Mouse (Mus musculus): ENCODE results near the gene Crb2. TPM values are rescaled to one million over a fixed set of nuclear protein-coding genes. Genes with fewer than 3 reads are reported as not detected.

Crb2 gene
- polyA plus RNA-seq, 1 experiment, result 1.7 TPM

DNA sequence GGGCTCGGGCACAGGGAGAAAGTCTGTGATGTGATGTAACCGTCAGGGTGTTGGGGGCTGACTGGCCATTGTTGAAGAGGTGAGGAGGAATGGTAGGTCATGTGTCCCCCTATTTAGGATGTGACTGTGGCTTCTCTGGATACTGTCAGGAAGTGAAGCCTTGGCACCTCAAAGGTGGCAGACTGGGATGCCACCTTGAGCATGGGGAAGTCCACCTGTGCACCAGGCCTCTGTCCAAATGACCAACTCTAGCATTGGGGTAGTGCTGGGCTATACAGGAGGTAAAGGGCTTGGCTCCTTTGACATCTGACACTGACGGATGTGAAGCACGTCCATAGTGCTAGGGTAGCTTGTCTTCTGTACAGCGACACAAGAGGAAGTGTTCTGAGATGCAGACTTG, 36.4 kb downstream of the Crb2 start:
- no peak overlapping the region for H3K4me3 ChIP-seq (replicated peaks; ENCODE audit: extremely low read depth, low read depth, low read length)

DNA sequence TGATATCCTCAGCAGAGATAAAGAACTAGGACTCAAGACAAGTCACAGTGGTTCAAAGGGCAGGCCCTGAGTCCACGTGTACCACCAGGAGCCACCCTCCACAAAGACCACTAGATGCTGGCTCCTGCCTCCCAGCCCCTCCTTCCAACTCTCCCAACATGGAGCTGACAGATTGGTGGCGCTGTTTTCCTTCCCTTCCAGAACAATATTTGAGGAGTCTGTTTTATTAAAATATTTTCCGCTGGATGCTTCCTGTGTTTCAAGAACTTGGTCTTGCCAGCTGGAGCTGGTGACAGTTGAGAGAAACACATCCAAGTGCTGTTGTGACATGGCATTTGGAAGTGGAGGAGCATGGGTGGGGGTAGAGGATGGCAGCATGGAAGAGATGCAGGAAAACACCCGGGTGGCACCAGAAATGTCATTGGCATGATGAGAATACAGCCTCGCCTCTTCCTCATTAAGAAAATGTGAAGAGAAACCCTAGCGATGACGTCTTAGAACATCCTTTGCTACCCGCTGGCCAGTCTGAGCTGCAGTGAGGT, 38.8 kb downstream of the Crb2 start:
- no peak overlapping the region for H3K4me3 ChIP-seq (replicated peaks; ENCODE audit: extremely low read depth, low read depth, low read length)
- no peaks in the 10 kb centered on the region for H3K4me1 ChIP-seq (ENCODE audit: control insufficient read depth, insufficient read depth, low read length)
- no peak for DNase-seq
- TF ChIP-seq POLR2A (IDR thresholded peaks at IDR 0.05; ENCODE audit: borderline replicate concordance, extremely low read depth, low read depth, low read length), result no peak
- TF ChIP-seq CTCF (IDR thresholded peaks at IDR 0.05; ENCODE audit: insufficient read depth, low read length), result no peak
- 70% methylated on average over 8 of the region's 8 CpGs for WGBS

More for the DNA sequence above, 36.4 kb downstream of the Crb2 start:
- no peaks in the 10 kb centered on the region for H3K4me1 ChIP-seq (ENCODE audit: control insufficient read depth, insufficient read depth, low read length)
- no peak for TF ChIP-seq CTCF (IDR thresholded peaks at IDR 0.05; ENCODE audit: insufficient read depth, low read length)
- no peak for TF ChIP-seq POLR2A (IDR thresholded peaks at IDR 0.05; ENCODE audit: borderline replicate concordance, extremely low read depth, low read depth, low read length)
- DNase-seq, result no peak
- 92% methylated on average over 5 of the region's 5 CpGs for WGBS

- 14% methylated on average over 3 of the region's 3 CpGs for WGBS
- no peaks in the 10 kb centered on the region for H3K4me1 ChIP-seq (ENCODE audit: control insufficient read depth, insufficient read depth, low read length)
- peak; percentile 69 for DNase-seq
- TF ChIP-seq CTCF (IDR thresholded peaks at IDR 0.05; ENCODE audit: insufficient read depth, low read length) (peak; percentile 97), POLR2A (IDR thresholded peaks at IDR 0.05; ENCODE audit: borderline replicate concordance, extremely low read depth, low read depth, low read length) (no peak)
- no peak overlapping the region for H3K4me3 ChIP-seq (replicated peaks; ENCODE audit: extremely low read depth, low read depth, low read length)
Observed at GRCm38 (mm10) chr2:37815676-37816075, 39.6 kb downstream of the Crb2 start.

DNA sequence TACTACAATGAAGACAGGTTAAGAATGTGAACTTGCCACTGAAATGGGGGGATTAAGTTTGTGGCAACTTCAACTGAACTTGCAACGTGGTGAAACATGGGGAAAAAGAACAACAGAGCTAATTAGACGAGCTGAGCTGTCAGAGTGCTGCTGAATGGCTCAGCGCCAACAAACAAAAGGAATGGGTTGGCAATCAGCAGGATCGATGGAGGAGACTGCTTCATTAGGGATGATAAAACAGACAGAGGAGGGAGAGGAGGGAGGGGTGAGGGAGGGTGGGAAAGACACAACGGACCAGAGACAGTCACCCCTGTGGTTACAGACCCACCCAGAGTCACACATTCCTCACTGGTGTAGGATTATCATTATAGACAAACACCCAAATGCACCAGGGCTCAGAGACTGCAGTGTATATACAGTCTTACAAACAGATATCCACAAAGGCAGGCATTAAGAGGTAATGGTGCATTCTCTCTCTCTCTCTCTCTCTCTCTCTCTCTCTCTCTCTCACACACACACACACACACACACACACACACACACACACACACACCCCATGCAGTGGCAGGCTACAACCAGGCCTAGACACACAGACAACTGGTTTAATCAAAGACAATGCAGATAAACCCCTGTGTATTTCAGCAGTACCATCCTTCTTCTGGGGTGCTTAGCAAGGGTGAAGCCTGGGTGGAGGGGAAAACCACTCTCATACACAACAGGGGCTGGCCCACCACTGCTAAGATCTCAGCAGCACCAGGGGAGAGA, 42.9 kb downstream of the Crb2 start:
- Histone ChIP-seq H3K4me3 (replicated peaks; ENCODE audit: extremely low read depth, low read depth, low read length) (no peak overlapping the region), H3K4me1 (ENCODE audit: control insufficient read depth, insufficient read depth, low read length) (no peaks in the 10 kb centered on the region)
- DNase-seq, result no peak
- 41% methylated on average over 5 of the region's 5 CpGs for WGBS
- TF ChIP-seq POLR2A (IDR thresholded peaks at IDR 0.05; ENCODE audit: borderline replicate concordance, extremely low read depth, low read depth, low read length) (no peak), CTCF (IDR thresholded peaks at IDR 0.05; ENCODE audit: insufficient read depth, low read length) (no peak)

DNA sequence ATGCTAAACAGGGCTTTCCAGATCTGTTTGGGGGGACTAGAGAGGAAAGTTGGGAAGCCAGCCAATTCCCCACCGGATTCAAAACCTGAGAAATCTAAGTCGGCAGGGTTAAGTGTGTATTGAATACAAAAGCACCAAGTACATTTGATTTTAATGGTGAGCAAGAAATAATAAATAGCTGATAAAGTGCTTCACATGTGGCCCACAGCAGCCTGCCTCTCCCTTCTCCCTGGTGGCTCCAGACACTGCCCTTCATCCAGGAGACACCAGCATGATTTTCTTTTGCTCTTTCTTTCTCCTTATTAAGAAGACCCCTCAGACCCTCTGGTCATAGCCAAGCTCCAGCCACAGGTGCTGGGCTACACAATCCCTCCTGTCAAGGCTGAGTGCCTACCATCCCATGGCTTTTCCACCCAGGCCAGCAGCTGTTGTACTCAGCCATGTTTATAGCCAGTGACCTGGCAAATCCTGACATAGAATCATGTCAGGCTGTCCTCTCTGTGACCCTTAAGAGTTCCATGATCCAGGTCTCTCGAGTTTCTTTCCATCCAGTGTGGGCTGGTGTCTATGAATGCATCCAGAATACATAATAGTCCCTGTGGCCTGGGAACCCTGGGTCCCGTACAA, 43.6 kb downstream of the Crb2 start:
- no peak for TF ChIP-seq CTCF (IDR thresholded peaks at IDR 0.05; ENCODE audit: insufficient read depth, low read length)
- no peak for TF ChIP-seq POLR2A (IDR thresholded peaks at IDR 0.05; ENCODE audit: borderline replicate concordance, extremely low read depth, low read depth, low read length)
- WGBS, result 74% methylated on average over 4 of the region's 4 CpGs
- Histone ChIP-seq H3K4me3 (replicated peaks; ENCODE audit: extremely low read depth, low read depth, low read length) (no peak overlapping the region), H3K4me1 (ENCODE audit: control insufficient read depth, insufficient read depth, low read length) (no peaks in the 10 kb centered on the region)
- DNase-seq, result no peak

DNA sequence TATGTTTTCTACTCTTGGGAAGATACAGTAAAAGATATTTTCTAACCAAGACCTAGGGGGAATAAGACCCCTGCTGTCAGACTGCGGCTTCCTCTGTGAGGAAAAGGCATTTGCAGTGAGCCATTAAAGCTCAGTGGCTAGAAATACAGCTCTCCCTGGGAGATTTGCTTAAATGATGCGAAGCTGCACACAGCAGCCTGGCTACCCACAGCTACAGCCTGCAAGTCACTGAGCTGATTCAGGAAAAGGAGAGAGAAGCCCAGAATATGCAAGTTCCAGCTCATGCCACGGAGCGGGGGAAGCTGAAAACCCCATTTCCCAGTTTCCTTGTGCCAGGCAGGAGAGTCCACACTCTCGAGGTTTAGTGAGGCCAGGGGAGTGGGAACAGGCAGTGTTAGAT, 46.1 kb downstream of the Crb2 start:
- no peak for DNase-seq
- 85% methylated on average over 5 of the region's 5 CpGs for WGBS
- TF ChIP-seq CTCF (IDR thresholded peaks at IDR 0.05; ENCODE audit: insufficient read depth, low read length), result no peak
- H3K4me1 ChIP-seq (ENCODE audit: control insufficient read depth, insufficient read depth, low read length), result no peaks in the 10 kb centered on the region
- no peak overlapping the region for H3K4me3 ChIP-seq (replicated peaks; ENCODE audit: extremely low read depth, low read depth, low read length)

GRCm38 (mm10) chr2:37823826-37824225, 47.8 kb downstream of the Crb2 start:
- no peak for TF ChIP-seq POLR2A (IDR thresholded peaks at IDR 0.05; ENCODE audit: borderline replicate concordance, extremely low read depth, low read depth, low read length)
- TF ChIP-seq CTCF (IDR thresholded peaks at IDR 0.05; ENCODE audit: insufficient read depth, low read length), result no peak
- no peak for DNase-seq
- Histone ChIP-seq H3K4me3 (replicated peaks; ENCODE audit: extremely low read depth, low read depth, low read length) (no peak overlapping the region), H3K4me1 (ENCODE audit: control insufficient read depth, insufficient read depth, low read length) (no peaks in the 10 kb centered on the region)
- WGBS, result 70% methylated on average over 2 of the region's 2 CpGs

DNA sequence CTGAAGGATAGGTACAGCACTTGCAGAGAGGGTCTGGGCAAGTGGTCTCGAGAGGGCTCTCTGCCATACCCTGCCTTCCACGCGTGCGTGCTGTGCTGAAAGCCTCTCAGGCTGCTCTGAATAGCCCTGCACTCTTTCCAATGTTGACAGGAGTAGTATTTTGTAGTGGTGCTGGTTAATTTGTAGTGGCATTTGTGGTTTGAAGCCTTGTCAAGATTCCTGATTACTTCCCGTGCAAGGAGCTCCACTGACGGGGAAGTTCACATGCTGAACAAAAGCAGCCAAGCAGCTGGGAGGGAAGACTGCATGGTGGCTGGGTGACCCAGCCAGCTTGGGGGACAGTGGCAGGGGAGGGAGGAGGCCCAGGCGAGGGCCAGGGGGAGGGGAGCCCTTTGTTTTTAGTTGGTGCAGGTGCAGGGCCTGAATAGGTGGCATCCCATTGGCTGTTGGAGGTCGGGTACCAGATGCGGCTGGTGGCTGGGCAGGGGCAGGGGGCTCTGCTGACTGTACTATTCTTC, 53.8 kb downstream of the Crb2 start:
- peak; percentile 14 for DNase-seq
- Histone ChIP-seq H3K4me3 (replicated peaks; ENCODE audit: extremely low read depth, low read depth, low read length) (no peak overlapping the region), H3K4me1 (ENCODE audit: control insufficient read depth, insufficient read depth, low read length) (no peaks in the 10 kb centered on the region)
- 66% methylated on average over 9 of the region's 9 CpGs for WGBS
- TF ChIP-seq POLR2A (IDR thresholded peaks at IDR 0.05; ENCODE audit: borderline replicate concordance, extremely low read depth, low read depth, low read length) (no peak), CTCF (IDR thresholded peaks at IDR 0.05; ENCODE audit: insufficient read depth, low read length) (no peak)

DNA sequence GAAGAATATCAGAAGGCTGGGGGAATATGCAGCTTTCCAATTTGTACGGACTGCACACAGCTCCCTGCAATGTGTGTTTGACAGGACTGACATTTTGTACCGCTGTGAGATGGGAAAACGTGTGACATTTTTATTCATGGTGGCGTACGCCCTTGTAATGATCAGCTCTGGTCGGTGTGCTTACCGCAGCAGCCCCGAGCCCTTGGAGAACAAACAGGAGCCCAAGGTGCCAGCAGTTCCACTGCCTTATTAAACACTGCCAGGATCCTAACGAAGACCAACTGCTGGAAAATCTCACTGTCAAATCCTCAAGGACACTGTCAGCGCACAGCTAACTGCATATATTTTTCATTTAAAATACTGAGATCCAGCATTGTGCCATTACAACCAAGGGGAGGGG, 56.2 kb downstream of the Crb2 start:
- Histone ChIP-seq H3K4me3 (replicated peaks; ENCODE audit: extremely low read depth, low read depth, low read length) (no peak overlapping the region), H3K4me1 (ENCODE audit: control insufficient read depth, insufficient read depth, low read length) (no peaks in the 10 kb centered on the region)
- WGBS, result 79% methylated on average over 10 of the region's 10 CpGs
- DNase-seq, result no peak
- TF ChIP-seq CTCF (IDR thresholded peaks at IDR 0.05; ENCODE audit: insufficient read depth, low read length) (no peak), POLR2A (IDR thresholded peaks at IDR 0.05; ENCODE audit: borderline replicate concordance, extremely low read depth, low read depth, low read length) (no peak)

Measured in lung, adult 2 months (tissue).